Comparison of ENCODE assay signal across 7 mouse cellular contexts in genomic region chr2:45112891-45113683, GRCm38 (mm10). TPM values are rescaled to one million over a fixed set of nuclear protein-coding genes. Genes with fewer than 3 reads are reported as not detected.
DNase-seq lines count a peak whose midpoint lies in the region; ATAC-seq lines count a peak whose summit lies in the region.

No protein-coding gene starts in this region.

- H3K9me3 ChIP-seq in forebrain, embryonic 16.5 days (ENCODE audit: control insufficient read depth, low read length): no peaks in the 10 kb centered on the region
- H3K9me3 ChIP-seq in hindbrain, embryonic 13.5 days: no peaks in the 10 kb centered on the region
- no peaks in the 10 kb centered on the region for H3K9me3 ChIP-seq in limb, embryonic 12.5 days
- no peaks in the 10 kb centered on the region for H3K9me3 ChIP-seq in midbrain, embryonic 10.5 days (replicated peaks)
- H3K9me3 ChIP-seq in stomach, embryonic 15.5 days: no peaks in the 10 kb centered on the region

- peak; percentile 26 for ATAC-seq in forebrain, embryonic 16.5 days
- ATAC-seq in hindbrain, embryonic 13.5 days (ENCODE audit: low FRiP score): no peak
- ATAC-seq in limb, embryonic 12.5 days (ENCODE audit: insufficient number of reproducible peaks, insufficient read depth, low FRiP score, low TSS enrichment, low read depth): no peak
- no peak for ATAC-seq in stomach, embryonic 15.5 days (ENCODE audit: insufficient read depth, low FRiP score, low read depth)

- no peaks in the 10 kb centered on the region for H3K36me3 ChIP-seq in forebrain, embryonic 16.5 days (ENCODE audit: control insufficient read depth, insufficient read depth)
- no peaks in the 10 kb centered on the region for H3K36me3 ChIP-seq in hindbrain, embryonic 13.5 days
- no peaks in the 10 kb centered on the region for H3K36me3 ChIP-seq in limb, embryonic 12.5 days
- no peaks in the 10 kb centered on the region for H3K36me3 ChIP-seq in midbrain, embryonic 10.5 days
- no peaks in the 10 kb centered on the region for H3K36me3 ChIP-seq in stomach, embryonic 15.5 days

- peak overlapping the region; percentile 85 for H3K4me3 ChIP-seq in forebrain, embryonic 16.5 days (replicated peaks; ENCODE audit: low read length)
- H3K4me3 ChIP-seq in hindbrain, embryonic 13.5 days: peak overlapping the region; percentile 87
- peak overlapping the region; percentile 82 for H3K4me3 ChIP-seq in limb, embryonic 12.5 days (replicated peaks)
- peak overlapping the region; percentile 92 for H3K4me3 ChIP-seq in midbrain, embryonic 10.5 days
- peak overlapping the region; percentile 66 for H3K4me3 ChIP-seq in stomach, embryonic 15.5 days (replicated peaks)

- H3K4me1 ChIP-seq in forebrain, embryonic 16.5 days (replicated peaks; ENCODE audit: control insufficient read depth, insufficient read depth, low read length): peaks cover 20% of the 10 kb centered on the region
- H3K4me1 ChIP-seq in hindbrain, embryonic 13.5 days (replicated peaks): peaks cover 39% of the 10 kb centered on the region
- peaks cover 27% of the 10 kb centered on the region for H3K4me1 ChIP-seq in limb, embryonic 12.5 days (replicated peaks)
- H3K4me1 ChIP-seq in midbrain, embryonic 10.5 days: peaks cover 50% of the 10 kb centered on the region
- no peaks in the 10 kb centered on the region for H3K4me1 ChIP-seq in stomach, embryonic 15.5 days

- H3K27me3 ChIP-seq in forebrain, embryonic 16.5 days (replicated peaks; ENCODE audit: control insufficient read depth, insufficient read depth, low read length): no peaks in the 10 kb centered on the region
- no peaks in the 10 kb centered on the region for H3K27me3 ChIP-seq in hindbrain, embryonic 13.5 days
- peaks cover 54% of the 10 kb centered on the region for H3K27me3 ChIP-seq in limb, embryonic 12.5 days
- H3K27me3 ChIP-seq in midbrain, embryonic 10.5 days (ENCODE audit: low read depth, poor library complexity, severe bottlenecking): no peaks in the 10 kb centered on the region
- 0 out of 2 replicates have a peak, but pooled peaks cover 7% of the 10 kb centered on the region for H3K27me3 ChIP-seq in stomach, embryonic 15.5 days (replicated peaks)

- H3K4me2 ChIP-seq in forebrain, embryonic 16.5 days (ENCODE audit: low read length): peak overlapping the region; percentile 71
- H3K4me2 ChIP-seq in hindbrain, embryonic 13.5 days: peak overlapping the region; percentile 81
- H3K4me2 ChIP-seq in limb, embryonic 12.5 days: peak overlapping the region; percentile 96
- peak overlapping the region; percentile 44 for H3K4me2 ChIP-seq in stomach, embryonic 15.5 days

- WGBS in forebrain, embryonic 16.5 days: under 1% methylated on average over 23 of the region's 25 CpGs
- under 1% methylated on average over 23 of the region's 25 CpGs for WGBS in hindbrain, embryonic 13.5 days
- under 1% methylated on average over 23 of the region's 25 CpGs for WGBS in limb, embryonic 12.5 days
- WGBS in midbrain, embryonic 10.5 days: under 1% methylated on average over 23 of the region's 25 CpGs
- WGBS in stomach, embryonic 15.5 days: 1% methylated on average over 23 of the region's 25 CpGs

- peak overlapping the region; percentile 92 for H3K27ac ChIP-seq in forebrain, embryonic 16.5 days (ENCODE audit: low read length)
- H3K27ac ChIP-seq in hindbrain, embryonic 13.5 days: peak overlapping the region; percentile 82
- peak overlapping the region; percentile 14; the same call in 1 of the 2 replicates for H3K27ac ChIP-seq in limb, embryonic 12.5 days
- peak overlapping the region; percentile 100 for H3K27ac ChIP-seq in midbrain, embryonic 10.5 days (replicated peaks)
- H3K27ac ChIP-seq in stomach, embryonic 15.5 days: peak overlapping the region; percentile 90

- peak; percentile 32 for DNase-seq in ES-CJ7 (ENCODE audit: low read depth, low spot score)
- DNase-seq in adrenal gland, adult 2 months: peak; percentile 73
- peak; percentile 69 for DNase-seq in midbrain, embryonic 10.5 days (ENCODE audit: low spot score)

- H3K9ac ChIP-seq in forebrain, embryonic 16.5 days (replicated peaks; ENCODE audit: low read depth, low read length): peak overlapping the region; percentile 90
- peak overlapping the region; percentile 72 for H3K9ac ChIP-seq in hindbrain, embryonic 13.5 days
- H3K9ac ChIP-seq in limb, embryonic 12.5 days (replicated peaks): no peak overlapping the region
- peak overlapping the region; percentile 42; the same call in 1 of the 2 replicates for H3K9ac ChIP-seq in stomach, embryonic 15.5 days

RNA-seq across cellular contexts. Expression of gene Zeb2, which starts 4.1 kb away (rescaled TPM):
- 100 to 1,000 TPM; 162 to 223 TPM for total RNA-seq in adrenal gland, adult 2 months (2021)
- polyA plus RNA-seq in adrenal gland, adult 2 months (2012; rRNA removed): 9.8 and 12.4 TPM in 2 replicates
- polyA plus RNA-seq in forebrain, embryonic 16.5 days (2015; fragmentation: Nextera tagmentation; extraction: Ambion mirVana): 120 and 151 TPM in 2 replicates
- polyA plus RNA-seq in hindbrain, embryonic 13.5 days (2015; fragmentation: Nextera tagmentation; extraction: Ambion mirVana): 50.4 and 57.4 TPM in 2 replicates
- 12.3 and 14.8 TPM in 2 replicates for polyA plus RNA-seq in limb, embryonic 12.5 days (2016; fragmentation: Nextera tagmentation; extraction: Ambion mirVana)
- polyA plus RNA-seq in midbrain, embryonic 10.5 days (2016; fragmentation: Nextera tagmentation; extraction: Ambion mirVana): 48.7 and 60.6 TPM in 2 replicates
- polyA plus RNA-seq in stomach, embryonic 15.5 days (2015; fragmentation: Nextera tagmentation; extraction: Ambion mirVana): 46.5 and 49.9 TPM in 2 replicates

Comparison
In these comparisons a context has a peak if more than half of its experiments do, and no peak if none do; other contexts are left out.
1. H3K27ac ChIP-seq: peak in every context shown above with its lines; median percentile 100 in midbrain, embryonic 10.5 days; 92 in forebrain, embryonic 16.5 days; 90 in stomach, embryonic 15.5 days; 82 in hindbrain, embryonic 13.5 days; 14 in limb, embryonic 12.5 days.
2. H3K4me2 ChIP-seq: peak in every context shown above with its lines; median percentile 96 in limb, embryonic 12.5 days; 81 in hindbrain, embryonic 13.5 days; 71 in forebrain, embryonic 16.5 days; 44 in stomach, embryonic 15.5 days.